ENCODE assay signal across 8 mouse cellular contexts in genomic region chr13:101760001-101760687, GRCm38 (mm10). TPM values are rescaled to one million over a fixed set of nuclear protein-coding genes. Genes with fewer than 3 reads are reported as not detected.
DNase-seq lines count a peak whose midpoint lies in the region; ATAC-seq lines count a peak whose summit lies in the region.

No protein-coding gene starts in this region.

- H3K4me3 ChIP-seq in heart, embryonic 15.5 days: no peak overlapping the region

- DNase-seq in embryo, embryonic 10 days (ENCODE audit: low spot score): peak; percentile 62
- DNase-seq in embryo, embryonic 9.5 days (ENCODE audit: extremely low spot score): no peak
- peak; percentile 27 for DNase-seq in lung, postnatal 10 days
- no peak for DNase-seq in lung, postnatal 36 days
- DNase-seq in left cerebral cortex, postnatal 25 days (ENCODE audit: low spot score in 2 of 2): no peak
- DNase-seq in cerebellum, postnatal 25 days: no peak

- WGBS in heart, embryonic 15.5 days: 51% methylated on average over 8 of the region's 8 CpGs

- intact Hi-C loops in left cerebral cortex, postnatal 25 days (cut with DNase I): no loop called here

- H3K27me3 ChIP-seq in heart, embryonic 15.5 days: no peaks in the 10 kb centered on the region

- H3K9ac ChIP-seq in heart, embryonic 15.5 days: no peak overlapping the region; the same call in 1 of the 2 replicates

- H3K4me1 ChIP-seq in heart, embryonic 15.5 days (replicated peaks): peaks cover 83% of the 10 kb centered on the region

- H3K4me2 ChIP-seq in heart, embryonic 15.5 days: peak overlapping the region; percentile 33; the same call in 1 of the 2 replicates

- H3K27ac ChIP-seq in heart, embryonic 15.5 days: peak overlapping the region; percentile 66; the same call in 1 of the 2 replicates

- ATAC-seq in heart, embryonic 15.5 days (replicated peaks; ENCODE audit: insufficient number of reproducible peaks, insufficient read depth, low FRiP score, low read depth): no peak
- ATAC-seq in neutrophil, adult 5-6 weeks (ENCODE audit: extremely low read depth, insufficient number of reproducible peaks, low FRiP score, poor library complexity, severe bottlenecking): peak; percentile 56; the same call in 1 of the 2 replicates

- H3K9me3 ChIP-seq in heart, embryonic 15.5 days (replicated peaks): no peaks in the 10 kb centered on the region

- peaks cover 11% of the 10 kb centered on the region for H3K36me3 ChIP-seq in heart, embryonic 15.5 days

RNA-seq across cellular contexts. Expression of gene Pik3r1, which starts 7.9 kb away (rescaled TPM):
- 20.2 and 23.8 TPM in 2 replicates for polyA plus RNA-seq in heart, embryonic 15.5 days (2015; fragmentation: Nextera tagmentation; extraction: Ambion mirVana)
- 157 and 171 TPM in 2 replicates for total RNA-seq in neutrophil, adult 5-6 weeks (2017)
- total RNA-seq in left cerebral cortex, postnatal 25 days (2021): 100 to 1,000 TPM; 144 to 146 TPM

Comparison
In these comparisons a context has a peak if more than half of its experiments do, and no peak if none do; other contexts are left out.
1. DNase-seq: peak in embryo, embryonic 10 days (single experiment) and lung, postnatal 10 days (single experiment); none in embryo, embryonic 9.5 days (single experiment), lung, postnatal 36 days (single experiment), left cerebral cortex, postnatal 25 days (0 of 2) and cerebellum, postnatal 25 days (0 of 2).